Mouse (Mus musculus): ENCODE results near the gene Exosc9.
"Not testable (repeated sequence)": the region's sequence is repeated elsewhere in the genome, so short reads cannot be mapped to it uniquely, and the experiment has no call there.

The Exosc9 gene

GRCm38 (mm10) chr3:36551343-36551742 is 1.1 kb upstream of the Exosc9 start:
- intact Hi-C loops (cut with DNase I) = no loop called here

- intact Hi-C loops (cut with DNase I) = no loop called here
Observed at GRCm38 (mm10) chr3:36551851-36552384, 488 bp upstream of the Exosc9 start.

DNA sequence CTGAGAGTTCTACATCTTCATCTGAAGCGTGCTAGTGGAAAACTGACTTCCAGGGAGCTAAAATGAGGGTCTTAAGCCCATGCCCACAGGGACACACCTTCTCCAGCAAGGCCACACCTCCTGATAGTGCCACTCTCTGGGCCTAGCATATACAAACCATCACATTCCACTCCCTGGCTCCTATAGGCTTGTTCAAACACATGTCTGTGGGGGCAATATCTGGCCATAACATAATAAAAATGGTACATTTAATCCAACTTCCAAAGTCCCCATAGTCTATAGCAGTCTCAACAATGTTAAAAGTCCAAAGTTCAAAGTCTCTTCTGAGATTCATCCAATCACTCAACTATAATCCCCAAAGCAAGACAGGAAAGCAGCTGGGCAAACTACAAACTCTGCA is 5.2 kb downstream of the Exosc9 start:
- intact Hi-C loops (cut with DNase I) = no loop called here

- intact Hi-C loops (cut with DNase I) = no loop called here
Observed at GRCm38 (mm10) chr3:36559606-36560005, 7.2 kb downstream of the Exosc9 start.

DNA sequence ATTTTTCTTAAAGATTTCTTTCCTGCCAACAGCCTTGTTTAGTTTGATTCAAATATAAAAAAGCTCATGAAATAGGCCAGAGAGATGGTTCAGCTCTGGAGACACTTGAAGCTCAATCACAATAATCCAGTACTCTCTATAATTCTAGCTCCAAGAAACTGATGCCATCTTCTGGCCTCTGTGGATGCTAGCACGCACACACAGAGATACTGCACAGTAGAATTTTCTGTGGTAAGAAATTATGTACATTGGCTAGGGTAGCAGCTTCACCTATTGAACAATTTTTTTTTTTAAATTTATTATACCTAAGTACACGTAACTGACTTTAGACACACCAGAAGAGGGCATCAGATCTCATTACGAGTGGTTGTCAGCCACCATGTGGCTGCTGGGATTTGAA is 11.3 kb downstream of the Exosc9 start:
- intact Hi-C loops (cut with DNase I) = no loop called here

- intact Hi-C loops (cut with DNase I) = no loop called here
Observed at GRCm38 (mm10) chr3:36569836-36570235, 17.4 kb downstream of the Exosc9 start.

- intact Hi-C loops (cut with DNase I) = no loop called here
Observed at GRCm38 (mm10) chr3:36571361-36571826, 19.0 kb downstream of the Exosc9 start.

DNA sequence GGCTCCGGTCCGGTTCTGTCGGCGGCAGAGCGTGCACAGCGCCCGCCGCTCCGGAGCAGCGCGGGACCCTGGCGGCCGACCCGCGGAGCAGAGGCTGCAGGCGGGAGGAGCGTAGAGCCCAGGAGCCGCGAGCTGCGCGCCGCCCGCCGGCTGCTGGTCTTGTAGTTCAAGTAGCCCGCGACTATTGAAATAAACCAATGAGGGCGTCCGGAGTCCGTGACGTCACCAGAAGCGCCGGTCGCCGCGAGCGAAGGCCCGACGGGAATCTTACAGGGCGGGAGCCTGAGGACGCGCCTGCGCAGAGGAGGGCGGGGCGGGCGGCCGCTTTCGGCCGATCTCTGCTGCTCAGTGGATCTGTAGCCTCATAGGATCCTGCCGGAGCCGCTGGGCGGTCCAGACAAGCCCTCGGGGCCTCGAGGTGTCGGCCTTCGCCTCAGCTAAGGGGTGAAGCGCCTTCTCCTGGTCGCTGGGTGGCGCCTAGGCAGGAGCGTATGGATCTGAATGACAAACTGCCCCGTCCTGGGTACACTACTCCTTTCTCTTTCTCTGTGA is 19.5 kb downstream of the Exosc9 start, which contains the start of gene Ccna2:
Gene Ccna2, minus strand, starts transcription at position 324 of the 552 bp plus-strand sequence.
- intact Hi-C loops (cut with DNase I) = no loop called here

DNA sequence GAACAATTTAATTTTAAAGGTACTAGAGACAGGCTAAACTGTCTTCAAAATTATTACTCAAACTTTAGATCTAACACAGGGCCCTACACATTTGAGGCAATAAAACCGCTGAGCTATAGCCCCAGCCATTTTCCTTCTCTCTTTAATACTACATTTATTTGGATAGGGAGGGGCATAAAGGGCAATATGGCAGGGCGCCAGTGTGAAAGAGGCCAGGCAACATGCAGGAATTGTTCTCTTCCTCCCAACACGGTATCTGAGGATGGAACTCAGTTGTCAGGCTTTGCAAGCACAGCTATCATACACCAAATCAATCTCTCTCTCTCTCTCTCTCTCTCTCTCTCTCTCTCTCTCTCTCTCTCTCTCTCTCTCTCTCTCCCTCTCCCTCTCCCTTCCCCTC is 46.4 kb downstream of the Exosc9 start:
- intact Hi-C loops (cut with DNase I) = no loop called here

DNA sequence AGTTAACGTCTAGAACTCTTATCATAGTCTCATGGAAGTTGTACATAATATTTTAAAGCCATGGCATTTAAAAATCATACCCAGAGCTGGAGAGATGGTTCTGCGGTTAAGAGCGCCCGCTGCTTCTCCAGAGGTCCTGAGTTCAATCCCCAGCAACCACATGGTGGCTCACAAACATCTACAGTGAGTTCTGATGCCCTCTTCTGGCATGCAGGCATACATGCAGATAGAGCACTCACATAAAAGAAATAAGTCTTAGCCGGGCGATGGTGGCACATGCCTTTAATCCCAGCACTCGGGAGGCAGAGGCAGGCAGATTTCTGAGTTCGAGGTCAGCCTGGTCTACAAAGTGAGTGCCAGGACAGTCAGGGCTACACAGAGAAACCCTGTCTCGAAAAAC is 47.4 kb downstream of the Exosc9 start:
- intact Hi-C loops (cut with DNase I) = not testable (repeated sequence)

DNA sequence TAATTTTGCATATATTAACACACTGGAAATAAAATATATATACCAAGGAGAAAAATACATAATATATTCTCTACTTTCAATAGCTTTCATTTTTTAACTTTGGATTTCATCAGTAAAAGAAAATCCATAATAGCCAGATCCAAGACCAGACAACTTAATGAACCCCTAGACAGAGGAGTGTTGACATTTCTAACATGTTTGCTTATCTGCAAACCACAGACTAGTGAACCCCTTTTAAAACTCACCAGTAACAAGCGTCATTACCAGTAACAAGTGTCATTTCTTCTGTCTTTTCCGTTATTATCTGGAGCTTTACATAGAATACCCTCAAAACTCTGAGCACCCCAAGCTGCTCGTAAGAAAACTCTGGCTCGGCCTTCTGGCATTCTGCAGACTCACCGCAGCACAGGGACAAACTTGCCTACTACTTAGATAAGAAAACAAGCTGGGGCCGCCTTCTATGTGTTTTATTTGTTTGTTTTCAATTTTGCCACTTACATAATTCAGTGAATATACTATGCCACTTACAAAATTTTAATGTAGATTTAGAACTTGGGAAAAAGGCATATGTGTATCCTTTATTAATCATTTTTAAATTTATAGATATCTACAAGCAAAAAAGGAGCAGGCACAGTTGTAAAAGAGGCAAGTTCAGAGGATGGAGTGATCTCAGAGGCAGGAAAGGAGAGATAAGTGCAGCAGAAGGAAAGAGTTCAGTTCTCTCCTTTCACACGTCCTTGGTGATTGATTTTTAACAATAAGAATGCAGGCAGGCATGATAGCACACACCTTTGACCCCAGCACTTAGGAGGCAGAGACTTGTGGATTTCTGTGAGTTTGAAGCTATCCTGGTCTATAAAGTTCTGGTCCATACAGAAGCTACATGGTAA is 53.7 kb downstream of the Exosc9 start:
- intact Hi-C loops (cut with DNase I) = no loop called here

- intact Hi-C loops (cut with DNase I) = no loop called here
Observed at GRCm38 (mm10) chr3:36612687-36613086, 60.3 kb downstream of the Exosc9 start.

DNA sequence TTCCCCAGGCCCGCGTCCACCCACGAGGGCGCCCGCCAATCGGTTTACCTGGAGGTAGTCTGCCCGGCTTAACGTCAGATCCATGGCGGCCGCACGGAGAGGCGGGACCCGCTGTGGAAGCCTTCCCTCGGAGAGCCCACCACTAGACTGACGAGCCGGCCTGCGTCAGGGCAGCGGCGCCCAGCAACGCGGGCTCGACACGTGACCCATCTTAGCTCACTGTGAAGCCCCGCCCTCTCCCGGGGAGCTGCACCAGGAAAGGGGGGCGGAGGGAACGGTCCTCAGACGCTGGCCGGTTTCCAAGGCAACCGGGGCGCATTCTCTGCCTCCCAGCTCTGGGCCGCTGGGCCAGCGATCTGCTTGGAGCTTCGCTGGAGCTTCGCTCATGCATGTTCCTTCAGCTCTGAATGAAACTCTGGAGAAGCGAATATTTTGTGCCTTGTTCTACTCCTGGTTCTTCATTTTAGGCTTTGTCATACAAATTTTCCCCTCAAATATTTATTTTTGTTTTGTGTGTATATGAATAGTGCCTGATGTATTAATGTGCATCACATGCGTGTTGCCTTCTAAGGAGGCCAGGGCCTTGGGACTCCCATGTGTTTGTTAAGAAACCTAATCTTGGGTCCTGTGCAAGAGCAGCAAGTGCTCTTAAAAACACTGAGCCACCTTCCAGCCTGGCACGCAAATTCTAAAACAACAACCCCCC is 60.9 kb downstream of the Exosc9 start, which contains the start of gene Bbs7:
Gene Bbs7, minus strand, starts transcription at position 276 of the 706 bp plus-strand sequence.
- intact Hi-C loops (cut with DNase I) = no loop called here

DNA sequence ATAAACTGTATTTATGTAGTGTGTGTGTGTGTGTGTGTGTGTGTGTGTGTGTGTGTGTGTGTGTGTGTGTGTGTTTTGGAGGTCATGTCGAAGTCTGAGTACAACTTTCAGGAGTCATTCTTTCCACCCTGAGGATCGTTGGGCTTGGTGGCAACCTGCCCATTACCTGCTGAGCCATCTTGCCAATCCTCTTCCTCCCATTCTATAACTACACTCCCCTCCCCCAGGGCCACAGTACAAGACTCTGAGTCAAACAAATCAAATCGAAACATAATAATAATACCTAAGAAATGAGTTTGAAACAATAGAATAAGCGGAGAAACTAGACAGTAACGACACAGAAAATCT is 61.5 kb downstream of the Exosc9 start:
- intact Hi-C loops (cut with DNase I) = no loop called here
